Mouse (Mus musculus) ES-E14 (cell line): Measurements from ENCODE around the gene Parp14.

Experiments used
- CHD2 ChIP-seq: IDR thresholded peaks from 2 replicates; pipeline ENCODE4 v1.6.1; 2014; ENCODE audit warnings: mild to moderate bottlenecking, low read depth, low read length, inconsistent platforms
- HCFC1 ChIP-seq: IDR thresholded peaks from 2 replicates; pipeline ENCODE4 v1.6.1; 2012; ENCODE audit warnings: low read length, inconsistent platforms, borderline replicate concordance; ENCODE audit not compliant: insufficient read depth
- MAFK ChIP-seq: IDR thresholded peaks from 2 replicates; pipeline ENCODE4 v1.6.1; 2014; ENCODE audit warnings: mild to moderate bottlenecking, low read depth, low read length, inconsistent platforms; ENCODE audit not compliant: insufficient read depth
- ZNF384 ChIP-seq: IDR thresholded peaks from 2 replicates; pipeline ENCODE4 v1.6.1; 2012; ENCODE audit warnings: low read depth, low read length, inconsistent platforms

DNA sequence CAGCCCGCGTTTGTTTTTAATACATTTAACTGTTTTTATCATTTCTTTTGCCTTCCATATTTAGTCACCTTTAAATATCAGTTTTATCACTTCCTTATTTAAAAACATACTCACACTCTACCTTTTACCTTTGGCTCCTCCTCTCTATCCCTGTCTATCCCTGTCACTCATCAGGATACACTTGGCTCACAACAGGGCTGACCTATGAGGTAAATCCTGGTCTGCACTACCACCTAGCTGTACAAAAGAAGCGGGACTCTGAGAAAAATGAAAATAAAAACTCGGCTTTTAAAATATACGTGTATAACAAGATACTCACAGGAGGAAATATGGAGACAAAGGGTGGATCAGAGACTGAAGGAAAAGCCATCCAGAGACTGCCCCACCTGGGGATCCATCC lies 17.6 kb upstream of the Parp14 start:
- TF ChIP-seq HCFC1, result no peak
- TF ChIP-seq MAFK, result no peak
- TF ChIP-seq CHD2, result no peak
- no peak for TF ChIP-seq ZNF384
